Mouse (Mus musculus) forebrain, postnatal 0 days (tissue): ENCODE measurements around the gene Rilpl1. TPM values are rescaled to one million over a fixed set of nuclear protein-coding genes. Genes with fewer than 3 reads are reported as not detected.
A peak's percentile ranks its signal among the peaks of the same experiment; 100 is the strongest.

Experiments used
- ATAC-seq: fragments of 200-750 bp; cut with Nextera tagmentation; 2 replicates; pipeline ENCODE4 v1.8.0; 2017; ENCODE audit warnings: mild to moderate bottlenecking, moderate library complexity
- DNase-seq: peaks from one replicate; pipeline ENCODE4 v3.0.0-alpha.2; 2015
- H3K27ac ChIP-seq: fragments of 300-500 bp; sonication (generic); 2 replicates; pipeline ENCODE4 v1.5.1; 2014; ENCODE audit warnings: low read depth, mild to moderate bottlenecking, antibody characterized with exemption, low read length, moderate library complexity, mixed read lengths
- H3K27me3 ChIP-seq: fragments of 300-500 bp; sonication (generic); 2 replicates; pipeline ENCODE4 v1.6.1; 2014; ENCODE audit warnings: mild to moderate bottlenecking, low read length, mixed read lengths; ENCODE audit not compliant: insufficient read depth
- H3K36me3 ChIP-seq: fragments of 300-500 bp; sonication (generic); 2 replicates; pipeline ENCODE4 v1.6.1; 2014; ENCODE audit warnings: mild to moderate bottlenecking, moderate library complexity; ENCODE audit not compliant: insufficient read depth
- H3K4me1 ChIP-seq: fragments of 300-500 bp; sonication (generic); 2 replicates; pipeline ENCODE4 v1.6.1; 2014; ENCODE audit warnings: antibody characterized with exemption; ENCODE audit not compliant: insufficient read depth
- H3K4me2 ChIP-seq: fragments of 300-500 bp; sonication (generic); 2 replicates; pipeline ENCODE4 v1.6.1; 2014; ENCODE audit warnings: low read depth, mild to moderate bottlenecking, moderate library complexity
- H3K4me3 ChIP-seq: fragments of 300-500 bp; sonication (generic); 2 replicates; pipeline ENCODE4 v1.5.1; 2014; ENCODE audit warnings: low read depth, low read length, mixed read lengths
- H3K9ac ChIP-seq: fragments of 300-500 bp; sonication (generic); 2 replicates; pipeline ENCODE4 v1.6.1; 2014; ENCODE audit warnings: mild to moderate bottlenecking
- H3K9me3 ChIP-seq: fragments of 300-500 bp; sonication (generic); 2 replicates; pipeline ENCODE4 v1.6.1; 2016; ENCODE audit warnings: low read length
- CTCF ChIP-seq: sonication (generic); IDR thresholded peaks from 2 replicates; pipeline ENCODE4 v1.5.1; 2016; ENCODE audit warnings: antibody characterized with exemption, control low read depth, low read depth
- WGBS: fragments of 180-500 bp; shearing (Covaris S2); extraction: QIAGEN DNeasy Blood & Tissue Kit; methylation state at CpG from one replicate; pipeline ENCODE4 v1.1.7; 2014; 5-methylcytosine and 5-hydroxymethylcytosine counted together
- polyA plus RNA-seq: library from polyadenylated mRNA; unstranded; fragments of >200 nt; fragmentation: Nextera tagmentation; extraction: Ambion mirVana; gene quantifications from 2 replicates; pipeline ENCODE4 v1.2.1, GENCODE M21; 2015
- total RNA-seq: library from RNA; depleted of rRNA; stranded (reverse); fragments of >200 nt; gene quantifications from 2 replicates; pipeline ENCODE4 v1.2.3, GENCODE M21; 2014

Gene Rilpl1
- total and polyA plus RNA-seq, 2 experiments from 2014 or later: 10.0 to 11.8 TPM

DNA sequence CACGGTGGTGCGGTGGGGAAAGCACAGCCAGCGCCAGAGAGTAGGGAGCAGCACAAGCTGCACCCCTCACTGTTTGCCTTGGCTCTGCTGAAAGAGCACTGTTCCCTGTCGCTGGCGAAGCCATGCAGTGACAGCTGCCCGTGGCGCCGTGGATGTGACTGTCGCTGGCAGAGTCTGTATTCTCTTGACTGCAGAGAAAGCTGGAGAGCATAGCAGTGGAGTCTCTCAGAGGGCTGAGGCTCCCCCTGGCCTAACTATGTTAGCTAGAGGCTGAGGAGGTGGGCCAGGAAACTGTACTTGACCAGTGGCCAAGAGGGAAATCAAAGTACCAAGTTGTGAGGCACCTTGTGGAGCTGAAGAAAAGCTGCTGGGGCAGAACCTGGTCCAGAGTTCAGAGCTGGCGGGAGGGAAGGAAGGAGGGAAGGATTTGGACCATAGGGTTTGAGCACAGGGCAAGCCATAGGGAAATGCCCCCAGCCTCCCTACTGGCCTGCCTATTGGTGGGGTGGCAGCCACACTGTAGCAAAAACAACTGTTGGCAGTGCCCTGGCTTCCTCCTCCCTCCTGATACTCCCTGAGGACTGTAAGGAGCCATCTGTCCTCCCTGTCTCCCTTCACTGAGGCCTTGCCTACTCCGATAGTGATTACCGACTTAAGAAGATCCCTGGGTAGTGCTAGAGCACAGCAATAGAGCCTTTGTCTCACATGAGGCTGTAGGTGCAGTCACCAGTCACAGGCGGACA, 77.7 kb downstream of the Rilpl1 start:
- WGBS: 71% methylated on average over 13 of the region's 13 CpGs
- ATAC-seq (peak; percentile 77), DNase-seq (peak; percentile 65)
- Histone ChIP-seq H3K4me3 (no peak overlapping the region), H3K27me3 (no peaks in the 10 kb centered on the region), H3K4me1 (no peaks in the 10 kb centered on the region), H3K36me3 (peaks cover 88% of the 10 kb centered on the region), H3K9me3 (no peaks in the 10 kb centered on the region), H3K4me2 (no peak overlapping the region), H3K27ac (peak overlapping the region; percentile 76), H3K9ac (no peak overlapping the region)
- no peak for TF ChIP-seq CTCF

DNA sequence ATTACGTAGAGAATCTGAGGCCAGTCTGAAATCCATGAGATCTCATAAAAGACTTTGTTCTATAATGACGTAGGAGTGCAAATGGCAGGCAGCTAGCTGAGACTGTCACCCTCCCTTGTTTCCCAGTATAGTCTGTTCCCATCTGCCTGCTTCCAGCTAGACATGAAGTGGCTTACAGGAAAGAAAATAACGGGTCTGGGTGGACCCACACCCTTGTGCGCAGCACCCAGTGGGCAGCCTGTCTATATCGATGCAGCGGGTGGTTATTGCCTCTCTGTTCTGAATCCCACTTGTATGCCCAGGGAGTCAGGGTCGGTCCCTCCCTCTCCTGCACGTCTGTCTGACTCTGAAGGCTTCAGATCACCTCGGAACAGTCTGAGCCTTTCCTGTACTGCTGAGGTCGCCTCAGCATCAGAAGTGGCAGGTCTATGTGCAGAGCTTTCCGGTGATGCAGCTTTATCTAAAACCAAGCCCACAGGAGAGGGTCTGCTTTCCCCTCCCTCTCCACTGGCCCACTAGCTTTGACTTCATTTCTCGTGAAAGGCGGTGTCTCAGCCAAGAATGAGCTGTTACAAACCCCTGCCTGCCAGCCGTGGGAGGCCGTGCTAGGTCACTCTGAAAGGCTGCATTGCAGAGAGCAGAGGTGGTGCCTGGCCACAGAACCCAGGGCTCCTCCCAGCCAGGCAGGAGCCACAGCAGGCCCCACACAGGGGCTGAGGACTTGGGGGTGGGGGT, 78.5 kb downstream of the Rilpl1 start:
- 72% methylated on average over 15 of the region's 15 CpGs for WGBS

DNA sequence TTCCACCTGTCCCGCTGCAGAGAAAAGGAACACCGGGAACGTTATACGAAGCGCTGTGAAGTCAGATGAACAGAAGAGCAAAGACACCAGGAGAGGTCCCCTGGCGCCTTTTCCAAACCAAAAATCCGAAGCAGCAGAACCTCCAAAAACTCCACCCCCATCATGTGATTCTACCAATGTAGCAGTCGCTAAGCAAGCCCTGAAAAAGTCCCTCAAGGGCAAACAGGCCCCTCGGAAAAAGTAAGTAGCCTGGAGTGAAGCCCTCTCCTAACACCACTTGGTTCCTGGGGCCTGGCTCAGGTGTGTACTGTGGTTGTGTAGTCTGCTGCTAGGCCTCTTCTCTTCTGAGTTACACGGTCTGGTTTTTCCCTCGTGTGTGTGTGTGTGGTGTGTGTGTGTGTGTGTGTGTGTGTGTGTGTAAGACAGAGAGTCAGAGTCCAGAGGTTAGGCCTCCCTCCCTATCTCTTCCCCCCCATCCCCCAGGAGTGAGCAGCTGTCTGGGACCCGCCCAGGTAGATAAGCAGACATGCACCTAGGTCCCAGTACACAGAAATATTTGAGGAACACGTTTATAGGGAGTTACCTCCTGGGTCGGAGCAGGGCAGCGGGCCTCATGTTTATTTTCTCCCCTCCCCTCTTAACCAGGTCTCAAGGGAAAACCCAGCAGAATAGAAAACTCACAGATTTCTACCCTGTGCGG, 80.4 kb downstream of the Rilpl1 start:
- ATAC-seq: no peak
- H3K27ac ChIP-seq: no peak overlapping the region
- no peak overlapping the region for H3K4me2 ChIP-seq
- H3K36me3 ChIP-seq: peaks cover 74% of the 10 kb centered on the region
- DNase-seq: no peak
- H3K4me1 ChIP-seq: 0 out of 2 replicates have a peak, but pooled peaks cover 7% of the 10 kb centered on the region
- no peak overlapping the region for H3K4me3 ChIP-seq
- no peaks in the 10 kb centered on the region for H3K27me3 ChIP-seq
- H3K9me3 ChIP-seq: no peaks in the 10 kb centered on the region
- WGBS: 89% methylated on average over 16 of the region's 16 CpGs
- no peak for TF ChIP-seq CTCF
- H3K9ac ChIP-seq: no peak overlapping the region

More for the DNA sequence above, 78.5 kb downstream of the Rilpl1 start:
- TF ChIP-seq CTCF: no peak
- no peak overlapping the region for H3K4me2 ChIP-seq
- no peak overlapping the region; the same call in 1 of the 2 replicates for H3K9ac ChIP-seq
- H3K27me3 ChIP-seq: no peaks in the 10 kb centered on the region
- peaks cover 86% of the 10 kb centered on the region for H3K36me3 ChIP-seq
- peak overlapping the region; percentile 76 for H3K27ac ChIP-seq
- no peak overlapping the region for H3K4me3 ChIP-seq
- ATAC-seq (0 out of 2 replicates have a peak, but pooled peaks have one; percentile 10), DNase-seq (no peak)
- H3K4me1 ChIP-seq: no peaks in the 10 kb centered on the region
- H3K9me3 ChIP-seq: no peaks in the 10 kb centered on the region

DNA sequence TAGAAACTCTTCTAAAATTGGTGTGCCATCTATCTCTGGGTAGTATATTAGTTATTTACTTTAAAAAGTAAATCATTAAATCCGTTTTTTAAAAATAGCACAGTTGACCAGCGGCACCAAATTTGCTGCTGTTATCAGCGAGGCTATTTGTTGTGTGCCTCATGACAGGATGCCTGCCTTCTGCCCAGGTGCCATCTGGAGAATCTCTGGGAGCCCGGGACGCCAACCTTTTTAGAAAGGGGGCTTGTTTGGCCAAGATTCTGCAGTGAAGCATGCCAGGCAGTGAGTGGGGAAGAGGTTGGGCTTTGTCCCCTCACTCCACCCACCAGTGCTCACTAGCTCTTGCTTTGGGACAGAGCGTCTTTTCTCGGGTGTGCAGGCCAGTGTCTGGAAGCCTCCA, 81.1 kb downstream of the Rilpl1 start:
- Histone ChIP-seq H3K27me3 (no peaks in the 10 kb centered on the region), H3K27ac (no peak overlapping the region), H3K4me3 (no peak overlapping the region), H3K4me1 (0 out of 2 replicates have a peak, but pooled peaks cover 7% of the 10 kb centered on the region), H3K36me3 (peaks cover 67% of the 10 kb centered on the region), H3K9ac (no peak overlapping the region), H3K4me2 (no peak overlapping the region), H3K9me3 (no peaks in the 10 kb centered on the region)
- no peak for DNase-seq
- WGBS: 79% methylated on average over 7 of the region's 7 CpGs
- ATAC-seq: no peak
- no peak for TF ChIP-seq CTCF

- Histone ChIP-seq H3K36me3 (peaks cover 62% of the 10 kb centered on the region), H3K27me3 (no peaks in the 10 kb centered on the region)
Measured at GRCm38 (mm10) chr5:124449494-124449893, 81.7 kb downstream of the Rilpl1 start.

GRCm38 (mm10) chr5:124446301-124446881, 84.8 kb downstream of the Rilpl1 start:
- ATAC-seq (no peak), DNase-seq (no peak)
- peak overlapping the region; percentile 86 for H3K9ac ChIP-seq
- H3K4me3 ChIP-seq: peak overlapping the region; percentile 89
- H3K4me2 ChIP-seq: peak overlapping the region; percentile 92
- peaks cover 40% of the 10 kb centered on the region for H3K36me3 ChIP-seq
- no peak for TF ChIP-seq CTCF
- no peaks in the 10 kb centered on the region for H3K9me3 ChIP-seq
- peaks cover 12% of the 10 kb centered on the region; the same call in 1 of the 2 replicates for H3K4me1 ChIP-seq
- WGBS: 4% methylated on average over 15 of the region's 15 CpGs
- H3K27ac ChIP-seq: no peak overlapping the region
- no peaks in the 10 kb centered on the region for H3K27me3 ChIP-seq

More at GRCm38 (mm10) chr5:124449494-124449893, 81.7 kb downstream of the Rilpl1 start:
- H3K4me3 ChIP-seq: no peak overlapping the region
- H3K27ac ChIP-seq: no peak overlapping the region
- ATAC-seq: no peak
- H3K9ac ChIP-seq: peak overlapping the region; percentile 14; the same call in 1 of the 2 replicates
- 63% methylated on average over 6 of the region's 6 CpGs for WGBS
- H3K9me3 ChIP-seq: no peaks in the 10 kb centered on the region
- DNase-seq: no peak
- TF ChIP-seq CTCF: no peak
- H3K4me1 ChIP-seq: peaks cover 12% of the 10 kb centered on the region; the same call in 1 of the 2 replicates
- H3K4me2 ChIP-seq: no peak overlapping the region
